Mouse (Mus musculus): Measurements from ENCODE around the gene Jph3. TPM values are rescaled to one million over a fixed set of nuclear protein-coding genes. Genes with fewer than 3 reads are reported as not detected.

Gene Jph3
- polyA plus RNA-seq, 1 experiment, result not detected

DNA sequence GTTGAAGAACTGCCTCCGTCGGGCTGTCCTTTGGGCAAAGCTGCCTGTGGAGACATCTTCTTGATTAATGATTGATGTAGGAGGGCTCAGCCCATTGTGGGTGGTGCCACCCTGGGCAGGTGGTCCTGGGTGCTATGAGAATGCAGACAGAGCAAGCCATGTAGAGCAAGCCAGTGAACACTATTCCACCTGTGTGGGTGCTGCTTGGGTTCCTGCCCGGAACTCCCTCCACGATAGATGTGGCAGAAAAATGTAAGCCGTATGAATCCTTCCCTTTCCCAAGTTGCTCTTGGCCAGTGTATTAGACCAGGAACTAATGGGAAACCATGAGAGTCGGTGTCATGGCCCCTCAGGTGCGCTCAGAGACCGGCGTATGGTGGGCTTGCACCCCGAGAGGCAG is 11.3 kb downstream of the Jph3 start:
- H3K27ac ChIP-seq (ENCODE audit: insufficient read depth, low read length), result no peak overlapping the region
- no peaks in the 10 kb centered on the region for H3K4me1 ChIP-seq (ENCODE audit: control insufficient read depth, insufficient read depth, low read length)
- no peak overlapping the region for H3K4me3 ChIP-seq (ENCODE audit: insufficient read depth, low read length)
- TF ChIP-seq CTCF (IDR thresholded peaks at IDR 0.05; ENCODE audit: borderline replicate concordance, insufficient read depth, low read length) (no peak), POLR2A (IDR thresholded peaks at IDR 0.05; ENCODE audit: low read depth, low read length) (no peak)

DNA sequence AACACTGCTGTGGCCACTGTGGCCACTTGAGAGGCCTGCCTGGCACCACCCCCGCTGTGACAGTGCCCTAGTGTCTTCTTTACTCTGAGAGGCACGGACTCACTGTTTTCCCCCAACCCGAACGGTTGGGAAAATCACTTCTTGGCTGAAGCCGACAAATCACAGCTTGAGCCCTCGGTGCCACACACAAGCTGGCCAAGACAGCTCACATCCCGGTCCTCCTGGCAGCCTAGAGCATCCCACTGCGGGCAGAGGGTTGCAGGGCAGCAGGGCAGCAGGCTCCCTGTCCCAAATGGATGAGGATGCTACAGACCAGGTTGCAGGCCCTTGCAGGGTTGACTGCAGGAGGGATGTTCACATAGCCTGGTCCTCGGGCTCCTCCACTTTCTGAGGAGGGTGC is 20.1 kb downstream of the Jph3 start:
- TF ChIP-seq POLR2A (IDR thresholded peaks at IDR 0.05; ENCODE audit: low read depth, low read length), result no peak
- no peaks in the 10 kb centered on the region for H3K4me1 ChIP-seq (ENCODE audit: control insufficient read depth, insufficient read depth, low read length)
- no peak overlapping the region for H3K4me3 ChIP-seq (ENCODE audit: insufficient read depth, low read length)
- H3K27ac ChIP-seq (ENCODE audit: insufficient read depth, low read length), result no peak overlapping the region

DNA sequence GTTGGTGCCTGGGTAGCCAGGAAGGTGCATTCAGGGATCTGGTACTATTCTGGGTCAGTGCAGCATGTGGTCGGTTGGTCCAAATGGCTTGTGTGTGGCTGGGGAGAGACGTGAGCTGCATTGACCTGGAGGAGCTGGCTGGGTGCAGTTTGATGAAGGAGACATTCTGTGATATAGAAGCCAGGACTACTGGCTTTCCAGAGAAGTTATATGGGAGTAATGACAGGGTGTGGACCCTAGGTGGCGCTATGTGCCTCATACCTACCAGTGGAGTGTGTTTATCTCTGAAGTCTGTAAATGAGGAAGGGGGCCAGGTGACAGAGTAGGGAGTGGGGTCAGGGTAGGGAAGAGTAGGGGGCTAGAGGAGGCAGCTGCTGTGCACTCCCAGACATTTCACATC is 21.1 kb downstream of the Jph3 start:
- H3K27ac ChIP-seq (ENCODE audit: insufficient read depth, low read length), result no peak overlapping the region
- TF ChIP-seq CTCF (IDR thresholded peaks at IDR 0.05; ENCODE audit: borderline replicate concordance, insufficient read depth, low read length), result no peak
- no peak for TF ChIP-seq POLR2A (IDR thresholded peaks at IDR 0.05; ENCODE audit: low read depth, low read length)
- H3K4me3 ChIP-seq (ENCODE audit: insufficient read depth, low read length), result no peak overlapping the region
- H3K4me1 ChIP-seq (ENCODE audit: control insufficient read depth, insufficient read depth, low read length), result no peaks in the 10 kb centered on the region

DNA sequence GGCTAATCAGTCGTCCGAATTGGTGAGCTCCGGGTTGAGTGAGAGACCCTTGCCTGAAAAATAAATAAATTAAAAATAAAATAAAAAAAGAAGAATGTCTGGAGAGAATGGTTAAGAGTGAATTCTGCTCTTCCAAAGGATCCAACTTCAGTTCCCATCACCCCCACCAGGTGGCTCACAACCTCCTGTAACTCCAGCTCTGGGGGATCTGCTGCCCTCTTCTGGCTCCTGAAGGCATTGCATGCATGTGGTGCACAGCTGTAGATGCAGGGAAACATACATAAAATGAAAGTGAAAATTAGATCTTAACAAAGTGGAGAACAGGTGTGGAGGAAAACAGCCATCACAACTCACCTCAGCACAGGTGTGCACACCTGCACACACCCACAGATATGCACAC is 22.0 kb downstream of the Jph3 start:
- H3K27ac ChIP-seq (ENCODE audit: insufficient read depth, low read length), result no peak overlapping the region
- no peak for TF ChIP-seq POLR2A (IDR thresholded peaks at IDR 0.05; ENCODE audit: low read depth, low read length)
- peak; percentile 85 for TF ChIP-seq CTCF (IDR thresholded peaks at IDR 0.05; ENCODE audit: borderline replicate concordance, insufficient read depth, low read length)
- no peaks in the 10 kb centered on the region for H3K4me1 ChIP-seq (ENCODE audit: control insufficient read depth, insufficient read depth, low read length)
- H3K4me3 ChIP-seq (ENCODE audit: insufficient read depth, low read length), result no peak overlapping the region

DNA sequence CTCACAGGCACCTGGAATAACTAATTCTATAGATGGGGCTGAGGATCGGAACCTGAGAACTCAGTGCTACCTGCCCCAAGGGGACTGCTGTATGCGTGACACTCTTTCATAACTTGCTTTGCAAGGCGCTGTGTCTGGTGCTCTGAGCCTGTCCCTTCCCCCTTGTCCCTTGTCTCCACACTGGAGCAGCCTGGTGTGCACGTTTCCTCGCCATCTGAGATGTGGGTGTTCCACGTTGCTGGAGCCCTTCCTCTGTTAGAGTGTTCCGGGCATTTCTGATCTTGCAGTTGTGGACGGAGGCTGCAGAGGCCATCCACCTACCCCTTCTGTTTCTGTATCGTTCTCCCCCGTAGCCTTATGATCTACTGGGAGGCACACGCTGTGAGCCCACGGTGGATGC is 29.0 kb downstream of the Jph3 start:
- TF ChIP-seq CTCF (IDR thresholded peaks at IDR 0.05; ENCODE audit: borderline replicate concordance, insufficient read depth, low read length) (no peak), POLR2A (IDR thresholded peaks at IDR 0.05; ENCODE audit: low read depth, low read length) (no peak)
- Histone ChIP-seq H3K27ac (ENCODE audit: insufficient read depth, low read length) (no peak overlapping the region), H3K4me3 (ENCODE audit: insufficient read depth, low read length) (no peak overlapping the region)

DNA sequence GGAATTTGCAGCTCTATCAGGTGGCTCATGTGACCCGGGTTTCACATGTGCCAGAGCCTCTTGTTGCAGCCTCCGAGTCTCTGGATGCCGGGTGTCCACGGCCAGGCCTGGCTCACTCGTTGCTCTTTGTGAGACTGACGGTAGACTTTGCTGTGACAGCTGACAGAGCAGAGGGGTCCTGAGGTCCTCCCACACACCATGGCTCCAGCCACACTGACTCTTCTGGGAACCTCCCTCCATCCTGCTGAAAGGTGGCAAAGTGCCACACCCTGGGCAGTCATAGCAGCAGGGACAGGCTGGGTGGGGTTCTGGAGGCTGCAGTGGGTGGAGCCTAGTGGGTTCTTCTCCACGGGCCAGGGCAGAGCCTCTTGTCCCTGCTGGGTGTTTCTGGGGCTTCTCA is 31.1 kb downstream of the Jph3 start:
- Histone ChIP-seq H3K4me1 (ENCODE audit: control insufficient read depth, insufficient read depth, low read length) (no peaks in the 10 kb centered on the region), H3K4me3 (ENCODE audit: insufficient read depth, low read length) (no peak overlapping the region), H3K27ac (ENCODE audit: insufficient read depth, low read length) (no peak overlapping the region)
- no peak for TF ChIP-seq CTCF (IDR thresholded peaks at IDR 0.05; ENCODE audit: borderline replicate concordance, insufficient read depth, low read length)
- TF ChIP-seq POLR2A (IDR thresholded peaks at IDR 0.05; ENCODE audit: low read depth, low read length), result no peak

More for the DNA sequence above, 29.0 kb downstream of the Jph3 start:
- no peaks in the 10 kb centered on the region for H3K4me1 ChIP-seq (ENCODE audit: control insufficient read depth, insufficient read depth, low read length)

DNA sequence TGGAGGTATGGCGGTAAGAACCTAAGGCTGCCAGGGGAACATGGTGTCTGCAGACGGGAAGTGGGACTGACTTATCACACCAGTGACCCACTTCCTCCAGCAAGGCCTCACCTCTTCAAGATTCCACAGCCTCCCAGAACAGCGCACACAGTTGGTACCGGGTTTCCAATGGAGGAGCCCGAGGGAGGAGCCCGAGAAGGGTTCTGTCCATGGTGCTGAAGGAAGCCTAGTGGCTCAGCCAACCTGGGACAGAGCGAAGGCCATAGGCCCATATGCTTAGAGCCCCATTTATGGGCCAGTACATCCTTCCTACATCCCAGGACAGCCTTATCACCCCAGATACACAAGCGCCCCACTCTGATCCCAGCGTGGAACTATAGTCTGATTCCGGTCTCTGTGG is 32.1 kb downstream of the Jph3 start:
- Histone ChIP-seq H3K4me1 (ENCODE audit: control insufficient read depth, insufficient read depth, low read length) (no peaks in the 10 kb centered on the region), H3K4me3 (ENCODE audit: insufficient read depth, low read length) (no peak overlapping the region), H3K27ac (ENCODE audit: insufficient read depth, low read length) (no peak overlapping the region)
- no peak for TF ChIP-seq POLR2A (IDR thresholded peaks at IDR 0.05; ENCODE audit: low read depth, low read length)
- no peak for TF ChIP-seq CTCF (IDR thresholded peaks at IDR 0.05; ENCODE audit: borderline replicate concordance, insufficient read depth, low read length)

DNA sequence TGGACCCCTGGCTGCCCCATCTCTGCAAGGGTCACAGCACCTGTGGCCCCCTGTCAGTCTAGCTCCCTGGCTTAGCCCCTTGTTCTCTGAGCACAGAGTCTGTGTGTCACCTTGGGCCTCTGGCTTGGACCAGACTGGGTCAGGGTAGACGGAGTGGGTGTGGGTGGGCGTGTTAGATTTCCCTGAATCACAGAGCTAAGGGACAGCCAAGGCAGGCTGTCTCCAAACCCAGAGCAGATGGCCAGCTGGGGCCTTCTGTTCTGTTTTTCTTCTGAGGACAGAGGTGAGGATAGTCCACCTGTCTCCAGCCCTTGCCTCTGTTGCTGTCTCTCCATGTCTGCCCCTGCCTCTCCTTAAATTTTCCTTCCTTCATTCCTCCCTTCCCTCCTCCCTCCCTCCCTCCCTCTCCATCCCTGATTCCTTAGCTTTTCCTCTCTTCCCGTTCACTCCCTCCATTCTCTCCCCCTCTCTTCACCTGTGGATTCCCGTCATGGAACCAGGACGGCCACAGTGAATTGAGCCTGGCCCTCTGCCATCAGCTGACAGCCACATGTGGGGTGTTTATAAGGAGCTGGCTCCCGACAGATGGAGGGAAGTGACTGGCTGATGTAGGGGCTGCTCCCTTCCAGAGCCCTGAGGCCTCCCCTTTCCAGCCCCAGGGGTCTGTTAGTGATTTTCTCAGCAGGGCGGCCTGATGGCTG is 33.7 kb downstream of the Jph3 start:
- TF ChIP-seq POLR2A (IDR thresholded peaks at IDR 0.05; ENCODE audit: low read depth, low read length) (no peak), CTCF (IDR thresholded peaks at IDR 0.05; ENCODE audit: borderline replicate concordance, insufficient read depth, low read length) (no peak)
- no peaks in the 10 kb centered on the region for H3K4me1 ChIP-seq (ENCODE audit: control insufficient read depth, insufficient read depth, low read length)
- no peak overlapping the region for H3K27ac ChIP-seq (ENCODE audit: insufficient read depth, low read length)
- no peak overlapping the region for H3K4me3 ChIP-seq (ENCODE audit: insufficient read depth, low read length)

DNA sequence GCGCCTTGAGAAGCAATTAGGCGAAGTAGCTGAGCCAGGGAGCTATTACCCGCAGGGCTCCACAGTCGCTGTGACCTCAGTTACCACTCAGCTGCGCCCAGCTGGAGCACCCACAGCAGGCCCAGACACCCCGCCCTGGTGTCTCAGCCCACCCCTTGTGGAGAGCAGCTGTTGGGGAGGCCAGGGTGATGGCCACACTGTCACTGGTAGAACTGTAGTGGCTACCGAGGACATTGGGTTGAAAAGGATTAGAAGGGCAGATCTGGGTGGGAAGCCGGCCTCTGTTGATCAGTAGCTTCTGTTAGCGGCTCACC is 34.2 kb downstream of the Jph3 start:
- H3K4me3 ChIP-seq (ENCODE audit: insufficient read depth, low read length), result no peak overlapping the region
- TF ChIP-seq CTCF (IDR thresholded peaks at IDR 0.05; ENCODE audit: borderline replicate concordance, insufficient read depth, low read length) (no peak), POLR2A (IDR thresholded peaks at IDR 0.05; ENCODE audit: low read depth, low read length) (no peak)
- H3K4me1 ChIP-seq (ENCODE audit: control insufficient read depth, insufficient read depth, low read length), result no peaks in the 10 kb centered on the region
- no peak overlapping the region for H3K27ac ChIP-seq (ENCODE audit: insufficient read depth, low read length)

DNA sequence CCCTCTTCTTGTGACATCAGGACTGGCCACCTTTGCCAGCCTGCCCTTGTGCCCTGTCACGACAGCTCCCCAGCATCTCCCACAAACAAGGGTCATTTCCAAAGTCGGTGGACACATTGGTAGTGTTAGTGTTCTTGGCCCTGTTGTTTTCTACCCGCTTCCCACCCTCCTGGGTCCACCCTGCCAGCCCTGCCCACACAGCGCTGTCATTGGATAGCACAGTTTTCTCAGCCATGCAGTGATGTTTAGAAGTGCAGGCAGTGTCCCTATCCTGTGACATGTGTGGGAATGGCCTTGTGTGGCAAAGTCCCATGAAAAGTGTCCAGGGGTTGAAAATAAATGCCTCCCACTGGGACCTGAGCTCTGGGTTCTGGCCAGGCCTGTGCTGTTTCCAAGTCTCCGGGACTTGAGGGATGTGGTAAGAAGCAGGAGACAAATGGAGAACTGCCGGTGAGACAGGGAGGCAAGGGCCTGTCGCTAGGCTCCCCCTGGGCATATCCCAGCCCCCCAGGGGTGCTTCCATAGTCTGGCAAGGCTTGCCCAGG is 36.2 kb downstream of the Jph3 start:
- Histone ChIP-seq H3K4me3 (ENCODE audit: insufficient read depth, low read length) (no peak overlapping the region), H3K27ac (ENCODE audit: insufficient read depth, low read length) (no peak overlapping the region), H3K4me1 (ENCODE audit: control insufficient read depth, insufficient read depth, low read length) (no peaks in the 10 kb centered on the region)
- TF ChIP-seq POLR2A (IDR thresholded peaks at IDR 0.05; ENCODE audit: low read depth, low read length) (no peak), CTCF (IDR thresholded peaks at IDR 0.05; ENCODE audit: borderline replicate concordance, insufficient read depth, low read length) (no peak)
